Mouse (Mus musculus) midbrain, embryonic 11.5 days (tissue): ENCODE results near the gene Ncbp3. TPM values are rescaled to one million over a fixed set of nuclear protein-coding genes. Genes with fewer than 3 reads are reported as not detected.

Source experiments
- ATAC-seq: fragments of 200-750 bp; cut with Nextera tagmentation; 2 replicates; pipeline ENCODE4 v1.8.0; 2017; ENCODE audit warnings: moderate TSS enrichment, moderate library complexity; ENCODE audit not compliant: low FRiP score
- DNase-seq: peaks from one replicate; pipeline ENCODE4 v3.0.0; 2015; ENCODE audit warnings: low spot score; ENCODE audit errors: missing footprints
- H3K27ac ChIP-seq: fragments of 300-500 bp; sonication (generic); 2 replicates; pipeline ENCODE4 v1.5.1; 2014; ENCODE audit warnings: low read depth, low read length
- H3K27me3 ChIP-seq: fragments of 300-500 bp; sonication (generic); 2 replicates; pipeline ENCODE4 v1.6.1; 2014; ENCODE audit warnings: mild to moderate bottlenecking, low read length, moderate library complexity, mixed read lengths; ENCODE audit not compliant: control insufficient read depth, insufficient read depth
- H3K36me3 ChIP-seq: fragments of 300-500 bp; sonication (generic); 2 replicates; pipeline ENCODE4 v1.6.1; 2014; ENCODE audit warnings: mild to moderate bottlenecking, low read length, moderate library complexity, mixed read lengths; ENCODE audit not compliant: control insufficient read depth, insufficient read depth
- H3K4me1 ChIP-seq: fragments of 300-500 bp; sonication (generic); 2 replicates; pipeline ENCODE4 v1.6.1; 2014; ENCODE audit warnings: low read length; ENCODE audit not compliant: control insufficient read depth, insufficient read depth
- H3K4me2 ChIP-seq: fragments of 300-500 bp; sonication (generic); 2 replicates; pipeline ENCODE4 v1.6.1; 2014; ENCODE audit warnings: mild to moderate bottlenecking, moderate library complexity
- H3K4me3 ChIP-seq: fragments of 300-500 bp; sonication (generic); 2 replicates; pipeline ENCODE4 v1.5.1; 2014; ENCODE audit warnings: low read depth, low read length
- H3K9ac ChIP-seq: fragments of 300-500 bp; sonication (generic); 2 replicates; pipeline ENCODE4 v1.6.1; 2014; ENCODE audit warnings: low read length
- H3K9me3 ChIP-seq: fragments of 300-500 bp; sonication (generic); 2 replicates; pipeline ENCODE4 v1.6.1; 2016; ENCODE audit warnings: low read length; ENCODE audit not compliant: control insufficient read depth
- WGBS: fragments of 180-500 bp; shearing (Covaris S2); extraction: QIAGEN DNeasy Blood & Tissue Kit; methylation state at CpG from one replicate; pipeline ENCODE4 v1.1.7; 2014; 5-methylcytosine and 5-hydroxymethylcytosine counted together
- polyA plus RNA-seq: library from polyadenylated mRNA; unstranded; fragments of >200 nt; fragmentation: Nextera tagmentation; extraction: Ambion mirVana; gene quantifications from 2 replicates; pipeline ENCODE4 v1.2.1, GENCODE M21; 2014

Gene Ncbp3
- polyA plus RNA-seq, result 10.8 and 11.0 TPM in 2 replicates

DNA sequence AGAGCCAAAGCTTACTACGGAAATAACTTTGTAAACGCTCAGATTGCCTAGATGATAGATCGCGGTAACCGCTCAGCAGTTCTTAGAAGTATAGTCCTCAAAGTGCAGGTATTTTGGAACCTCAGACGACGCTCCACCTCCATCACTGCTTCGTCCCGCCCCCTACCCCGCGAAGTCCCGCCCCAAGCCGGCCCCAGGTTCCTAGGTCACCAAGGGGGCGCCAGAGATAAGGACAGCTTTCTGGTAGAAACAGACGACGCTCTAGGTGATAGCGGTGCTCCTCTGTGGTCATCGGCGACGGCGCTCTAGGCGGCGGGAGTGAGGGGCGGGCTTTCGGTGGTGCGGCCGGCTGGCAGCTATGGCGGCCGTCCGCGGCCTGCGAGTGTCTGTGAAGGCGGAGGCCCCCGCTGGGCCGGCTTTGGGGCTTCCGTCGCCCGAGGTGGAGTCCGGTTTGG, at the start of gene Ncbp3:
Ncbp3 (plus strand) TSS at position 242 of the 455 bp plus-strand sequence.
- Histone ChIP-seq H3K4me1 (peaks cover 7% of the 10 kb centered on the region; the same call in 1 of the 2 replicates), H3K27me3 (no peaks in the 10 kb centered on the region), H3K4me3 (peak within 1 kb of the TSS; percentile 71), H3K9me3 (no peaks in the 10 kb centered on the region), H3K27ac (peak within 1 kb of the TSS; percentile 66; the same call in 1 of the 2 replicates), H3K4me2 (peak within 1 kb of the TSS; percentile 68), H3K9ac (peak within 1 kb of the TSS; percentile 75), H3K36me3 (peaks cover 4% of the 10 kb centered on the region; the same call in 1 of the 2 replicates)
- DNase-seq (peak; percentile 100), ATAC-seq (peak; percentile 94)
- under 1% methylated on average over 39 of the region's 39 CpGs for WGBS

DNA sequence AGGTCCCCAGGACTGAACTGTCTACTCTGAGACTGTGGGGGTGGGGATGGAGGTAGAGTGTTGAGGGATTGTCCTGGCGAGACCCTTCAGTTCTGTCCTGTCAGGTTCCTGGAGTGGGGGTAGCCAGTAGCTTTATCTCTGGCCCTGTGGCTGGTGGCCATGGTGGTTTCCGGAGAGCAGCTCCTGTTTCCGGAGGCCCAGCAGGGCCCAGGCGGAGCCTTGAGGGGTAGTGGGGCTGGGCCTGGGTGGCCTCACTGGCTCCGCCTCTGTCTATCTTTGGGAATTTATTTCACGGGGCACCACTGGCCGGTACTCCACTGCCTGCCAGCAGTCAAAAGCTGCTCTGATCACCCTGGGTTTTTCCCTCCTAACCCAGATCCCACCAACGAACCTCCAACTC, 48.8 kb upstream of the Ncbp3 start, which contains the start of gene P2rx1:
P2rx1 (plus strand) TSS at position 333 of the 400 bp plus-strand sequence.
- no peaks in the 10 kb centered on the region for H3K4me1 ChIP-seq
- H3K9ac ChIP-seq, result no peak within 1 kb of the TSS
- ATAC-seq (no peak), DNase-seq (no peak)
- H3K36me3 ChIP-seq, result no peaks in the 10 kb centered on the region
- H3K9me3 ChIP-seq, result no peaks in the 10 kb centered on the region
- no peak within 1 kb of the TSS for H3K4me3 ChIP-seq
- H3K4me2 ChIP-seq, result no peak within 1 kb of the TSS
- H3K27me3 ChIP-seq, result no peaks in the 10 kb centered on the region
- H3K27ac ChIP-seq, result no peak within 1 kb of the TSS
- WGBS, result 57% methylated on average over 8 of the region's 8 CpGs

DNA sequence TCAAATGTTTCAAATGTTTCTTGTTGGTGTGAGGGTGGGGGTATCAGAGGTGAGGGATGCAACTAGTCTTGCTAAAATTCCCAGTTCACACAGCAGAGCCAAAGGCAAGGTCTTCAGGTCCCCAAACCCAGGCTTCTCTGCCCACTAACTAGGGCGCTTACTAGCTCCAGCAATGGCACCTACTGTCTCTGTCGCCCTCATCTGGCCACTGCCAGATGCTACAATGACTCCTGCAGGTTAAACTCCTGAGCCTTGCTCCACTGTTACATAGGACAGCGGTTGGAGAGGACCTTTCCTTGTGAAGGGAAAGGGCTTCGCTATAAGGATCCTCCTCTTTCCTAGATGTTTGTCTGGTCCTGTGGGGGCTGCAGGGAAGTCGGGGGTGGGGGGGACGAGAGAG, 46.6 kb upstream of the Ncbp3 start:
- 17% methylated on average over 6 of the region's 6 CpGs for WGBS
- Histone ChIP-seq H3K4me3 (no peak overlapping the region), H3K36me3 (no peaks in the 10 kb centered on the region), H3K4me1 (no peaks in the 10 kb centered on the region), H3K4me2 (no peak overlapping the region), H3K27ac (no peak overlapping the region), H3K9me3 (no peaks in the 10 kb centered on the region), H3K9ac (no peak overlapping the region), H3K27me3 (no peaks in the 10 kb centered on the region)
- no peak for DNase-seq
- ATAC-seq, result no peak

DNA sequence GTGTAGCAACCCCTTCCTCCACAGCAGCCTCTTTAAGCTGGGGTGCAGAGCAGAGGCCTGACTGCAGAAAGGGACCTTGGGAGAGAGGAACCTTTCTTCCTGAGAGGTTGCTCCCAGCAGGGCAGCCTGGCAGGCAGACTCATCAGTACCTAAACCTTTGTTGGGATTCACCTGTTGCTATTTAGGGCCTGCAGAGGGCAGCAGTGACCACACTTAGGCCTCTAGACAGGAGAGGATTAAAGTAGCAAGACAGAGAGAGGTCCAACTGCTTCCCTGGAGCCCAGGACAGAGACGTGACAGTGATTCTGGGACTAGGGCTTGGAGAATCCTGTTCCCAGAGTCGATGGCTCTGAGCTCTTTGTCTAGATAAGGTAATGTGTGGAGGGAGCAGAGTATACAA, 41.2 kb upstream of the Ncbp3 start:
- DNase-seq (peak; percentile 92), ATAC-seq (peak; percentile 79)
- H3K9ac ChIP-seq, result no peak overlapping the region
- H3K27ac ChIP-seq, result no peak overlapping the region
- no peaks in the 10 kb centered on the region for H3K9me3 ChIP-seq
- WGBS, result 2% methylated on average over 2 of the region's 2 CpGs
- no peaks in the 10 kb centered on the region for H3K27me3 ChIP-seq
- no peak overlapping the region for H3K4me3 ChIP-seq
- no peaks in the 10 kb centered on the region for H3K4me1 ChIP-seq
- H3K4me2 ChIP-seq, result no peak overlapping the region
- no peaks in the 10 kb centered on the region for H3K36me3 ChIP-seq

DNA sequence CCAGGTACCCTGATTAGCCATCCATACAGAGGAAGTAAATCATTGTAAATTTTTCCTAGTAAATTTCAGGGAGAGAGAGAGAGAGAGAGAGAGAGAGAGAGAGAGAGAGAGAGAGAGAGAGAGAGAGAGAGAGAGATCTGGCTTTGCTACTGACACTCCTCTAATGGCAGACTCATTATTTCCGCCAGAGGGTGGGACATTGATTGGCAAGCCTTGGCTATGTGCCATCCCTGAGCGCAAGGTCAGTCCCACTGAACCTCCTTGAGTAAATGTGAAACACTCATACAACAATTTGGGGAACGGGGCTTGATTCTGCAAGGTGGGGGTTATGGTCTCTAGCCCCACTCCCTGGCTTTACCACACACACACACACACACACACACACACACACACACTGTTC, 40.5 kb upstream of the Ncbp3 start:
- H3K9me3 ChIP-seq, result no peaks in the 10 kb centered on the region
- DNase-seq, result peak; percentile 33
- H3K4me1 ChIP-seq, result no peaks in the 10 kb centered on the region
- no peak overlapping the region for H3K9ac ChIP-seq
- H3K36me3 ChIP-seq, result no peaks in the 10 kb centered on the region
- 93% methylated on average over 3 of the region's 3 CpGs for WGBS
- H3K4me2 ChIP-seq, result no peak overlapping the region
- no peak overlapping the region for H3K4me3 ChIP-seq
- H3K27me3 ChIP-seq, result no peaks in the 10 kb centered on the region
- no peak for ATAC-seq
- H3K27ac ChIP-seq, result no peak overlapping the region

DNA sequence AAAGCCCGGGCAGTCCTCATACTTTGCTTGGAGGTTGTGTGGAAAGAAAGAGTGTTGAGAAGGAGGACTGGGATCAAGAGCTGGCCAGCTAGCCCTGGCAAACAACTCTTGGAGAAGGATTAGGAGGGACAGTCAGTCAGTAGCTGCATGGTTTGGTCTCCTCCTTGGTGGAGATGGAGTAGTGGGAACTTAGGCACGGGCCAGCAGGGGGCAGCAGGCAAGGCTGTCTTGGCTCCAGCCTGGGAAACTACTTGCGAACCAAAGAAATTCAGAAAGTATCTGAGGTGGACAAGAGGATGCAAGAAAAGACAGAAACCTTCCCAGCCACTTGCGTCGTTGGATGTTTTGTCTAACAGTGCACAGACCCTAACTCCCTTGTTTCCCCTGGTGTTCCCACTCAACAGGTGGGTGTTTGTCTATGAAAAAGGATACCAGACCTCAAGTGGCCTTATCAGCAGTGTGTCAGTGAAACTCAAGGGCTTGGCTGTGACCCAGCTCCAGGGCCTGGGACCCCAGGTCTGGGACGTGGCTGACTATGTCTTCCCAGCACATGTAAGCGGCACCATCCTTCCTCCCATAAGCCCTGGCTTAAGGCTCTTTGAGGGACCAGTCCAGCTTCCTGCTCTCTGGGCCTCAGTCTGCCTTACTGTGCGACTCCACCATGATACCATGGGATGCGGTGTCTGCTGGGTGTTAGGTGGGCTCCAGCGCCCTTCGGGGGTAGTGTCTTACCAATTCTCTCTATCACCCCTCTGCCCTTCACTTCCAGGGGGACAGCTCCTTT, 39.7 kb upstream of the Ncbp3 start:
- Histone ChIP-seq H3K4me2 (no peak overlapping the region), H3K27me3 (no peaks in the 10 kb centered on the region), H3K9ac (no peak overlapping the region), H3K4me3 (no peak overlapping the region), H3K9me3 (no peaks in the 10 kb centered on the region), H3K27ac (no peak overlapping the region), H3K4me1 (no peaks in the 10 kb centered on the region), H3K36me3 (no peaks in the 10 kb centered on the region)
- DNase-seq (peak; percentile 62), ATAC-seq (no peak)
- 70% methylated on average over 11 of the region's 11 CpGs for WGBS

DNA sequence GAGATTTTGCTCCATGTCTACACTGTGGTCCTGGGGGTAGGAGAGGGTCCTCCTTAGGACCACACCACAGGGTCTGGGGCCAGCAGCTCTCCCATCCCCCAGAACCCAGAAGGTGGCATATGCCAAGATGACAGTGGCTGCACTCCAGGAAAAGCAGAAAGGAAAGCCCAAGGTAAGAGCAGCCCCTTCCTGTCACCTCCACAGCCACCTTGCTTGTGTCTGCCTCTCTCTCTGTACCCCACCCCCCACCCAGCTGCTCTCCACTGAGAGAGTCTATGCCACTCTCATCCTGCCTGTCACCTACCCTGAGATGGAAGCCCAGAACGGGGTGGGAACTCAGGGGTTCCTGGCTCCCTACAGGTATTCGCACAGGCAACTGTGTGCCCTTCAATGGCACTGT, 38.8 kb upstream of the Ncbp3 start:
- Histone ChIP-seq H3K4me1 (no peaks in the 10 kb centered on the region), H3K4me2 (no peak overlapping the region), H3K9me3 (no peaks in the 10 kb centered on the region), H3K27me3 (no peaks in the 10 kb centered on the region), H3K4me3 (no peak overlapping the region), H3K9ac (no peak overlapping the region), H3K27ac (no peak overlapping the region), H3K36me3 (no peaks in the 10 kb centered on the region)
- DNase-seq (no peak), ATAC-seq (no peak)
- WGBS, result 74% methylated on average over 2 of the region's 2 CpGs

DNA sequence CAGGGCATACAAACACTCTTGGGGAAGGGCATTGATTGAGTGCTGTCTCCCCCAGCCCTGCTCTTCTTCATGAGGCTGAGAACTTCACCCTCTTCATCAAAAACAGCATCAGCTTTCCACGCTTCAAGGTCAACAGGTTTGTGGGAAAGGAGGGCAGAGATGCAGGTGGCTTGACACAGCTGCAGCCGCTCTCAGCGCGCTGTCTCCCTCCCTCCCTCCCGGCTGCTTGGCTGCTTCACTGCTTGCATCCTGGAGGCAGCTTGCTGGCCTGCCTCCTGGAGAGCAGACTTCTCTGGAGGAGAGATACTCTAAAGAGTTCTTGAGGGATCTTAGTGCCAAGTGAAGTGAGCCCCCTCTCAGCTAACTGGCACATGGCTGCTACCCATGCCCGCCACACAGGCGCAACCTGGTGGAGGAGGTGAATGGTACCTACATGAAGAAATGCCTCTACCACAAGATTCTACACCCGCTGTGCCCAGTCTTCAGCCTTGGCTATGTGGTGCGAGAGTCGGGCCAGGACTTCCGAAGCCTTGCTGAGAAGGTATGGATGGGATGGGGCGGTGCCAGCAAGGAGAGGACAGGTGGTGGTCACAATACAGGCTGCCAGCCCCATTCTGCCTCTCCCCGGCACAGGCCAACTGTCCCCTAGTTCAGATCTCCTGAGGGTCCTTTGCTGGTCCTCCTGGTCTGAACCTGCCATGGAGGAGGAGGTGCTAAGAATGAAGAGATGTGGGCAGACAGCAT, 37.9 kb upstream of the Ncbp3 start:
- Histone ChIP-seq H3K4me1 (no peaks in the 10 kb centered on the region), H3K4me2 (no peak overlapping the region), H3K9me3 (no peaks in the 10 kb centered on the region), H3K36me3 (no peaks in the 10 kb centered on the region), H3K27me3 (no peaks in the 10 kb centered on the region), H3K9ac (no peak overlapping the region), H3K4me3 (no peak overlapping the region), H3K27ac (no peak overlapping the region)
- ATAC-seq (no peak), DNase-seq (no peak)
- 58% methylated on average over 13 of the region's 13 CpGs for WGBS

DNA sequence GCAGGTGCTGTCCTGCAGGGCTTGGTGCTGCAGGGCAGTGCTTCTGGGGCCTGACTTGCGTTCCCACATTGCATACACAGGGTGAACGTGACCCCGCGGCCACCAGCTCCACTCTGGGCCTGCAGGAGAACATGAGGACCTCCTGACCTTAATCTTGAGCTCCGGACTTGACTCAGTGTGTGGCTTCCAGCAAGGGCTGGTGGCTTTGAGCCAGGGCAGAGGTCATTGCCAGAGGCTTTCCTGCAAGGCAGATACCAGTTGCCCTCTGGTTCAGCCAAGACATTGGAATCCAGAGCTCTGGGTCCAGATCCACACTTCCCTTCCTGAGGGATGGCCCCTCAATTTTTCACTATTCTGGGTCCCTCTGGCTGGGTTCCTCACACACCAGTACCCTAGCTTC, 33.6 kb upstream of the Ncbp3 start:
- no peaks in the 10 kb centered on the region for H3K9me3 ChIP-seq
- no peak overlapping the region for H3K4me3 ChIP-seq
- WGBS, result 67% methylated on average over 5 of the region's 5 CpGs
- no peaks in the 10 kb centered on the region for H3K36me3 ChIP-seq
- H3K4me2 ChIP-seq, result no peak overlapping the region
- peaks cover 2% of the 10 kb centered on the region; the same call in 1 of the 2 replicates for H3K27me3 ChIP-seq
- H3K27ac ChIP-seq, result no peak overlapping the region
- no peak for DNase-seq
- H3K9ac ChIP-seq, result no peak overlapping the region
- H3K4me1 ChIP-seq, result no peaks in the 10 kb centered on the region; the same call in 1 of the 2 replicates
- ATAC-seq, result no peak
